Mouse (Mus musculus) kidney, postnatal 36 days (tissue): ENCODE measurements around the gene Mapk6.

Experiments
- DNase-seq, 2 experiments: peaks; one replicate each; pipeline ENCODE4 v3.0.0; 2021 to 2022; ENCODE audit warnings: mixed read lengths in 2 of 2

Gene Mapk6

DNA sequence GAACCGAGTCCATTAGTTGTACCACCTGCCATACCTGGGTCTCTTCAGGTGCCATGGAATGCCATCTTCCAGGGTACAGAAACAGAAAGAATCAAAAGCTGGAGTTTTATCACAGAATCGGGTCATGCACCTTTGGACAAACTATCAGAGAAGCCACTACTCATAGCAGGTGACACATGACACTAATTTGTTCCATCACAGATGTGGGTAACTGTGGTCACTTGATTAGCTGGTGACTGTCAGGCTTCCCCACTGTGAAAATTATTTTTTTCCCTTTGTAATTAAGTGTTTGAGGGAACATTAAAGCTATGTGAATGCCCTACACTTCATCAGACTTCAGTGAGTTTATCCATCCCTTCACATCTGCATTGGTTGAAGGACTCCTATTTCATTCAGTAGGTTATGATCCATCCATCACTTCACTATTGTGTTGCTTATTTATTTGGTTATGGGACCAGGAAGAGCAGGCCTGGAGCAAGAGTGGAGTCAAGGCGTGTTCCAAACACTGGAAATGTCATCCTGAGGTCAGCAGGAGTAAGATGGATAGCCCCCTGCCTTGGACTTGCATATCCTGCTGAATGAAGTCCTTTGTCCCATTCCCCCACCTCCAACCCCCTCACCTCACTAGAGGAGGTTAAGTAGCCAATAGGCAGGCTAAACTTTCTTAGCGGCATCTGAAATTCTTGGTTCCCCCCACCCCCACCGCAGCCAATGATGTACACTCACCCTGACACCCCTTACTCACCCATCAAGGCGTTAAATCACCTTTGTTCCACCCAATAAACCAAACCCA lies 14.7 kb upstream of the Mapk6 start:
- DNase-seq, result no peak

DNA sequence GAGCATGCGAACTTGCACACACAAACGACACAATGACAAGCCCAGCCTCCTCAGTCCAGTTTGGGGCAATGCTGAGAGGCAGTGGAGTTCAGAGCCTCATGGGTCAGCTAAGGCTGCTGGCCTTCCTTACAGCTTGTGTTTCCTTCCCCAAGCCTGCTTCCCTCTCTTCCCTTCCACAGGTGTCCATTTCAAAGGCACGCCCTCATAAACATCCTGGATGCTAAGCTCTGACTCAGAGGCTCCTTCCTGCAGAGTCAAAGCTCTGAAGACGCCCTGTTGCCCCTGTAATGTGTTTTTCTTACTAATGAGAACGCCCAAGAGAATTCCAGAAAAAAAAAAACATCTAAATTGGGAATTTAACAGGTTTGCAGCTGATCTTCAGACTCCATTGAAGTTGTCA lies 13.9 kb upstream of the Mapk6 start:
- peak in 1 of 2 experiments; percentile 28 for DNase-seq

DNA sequence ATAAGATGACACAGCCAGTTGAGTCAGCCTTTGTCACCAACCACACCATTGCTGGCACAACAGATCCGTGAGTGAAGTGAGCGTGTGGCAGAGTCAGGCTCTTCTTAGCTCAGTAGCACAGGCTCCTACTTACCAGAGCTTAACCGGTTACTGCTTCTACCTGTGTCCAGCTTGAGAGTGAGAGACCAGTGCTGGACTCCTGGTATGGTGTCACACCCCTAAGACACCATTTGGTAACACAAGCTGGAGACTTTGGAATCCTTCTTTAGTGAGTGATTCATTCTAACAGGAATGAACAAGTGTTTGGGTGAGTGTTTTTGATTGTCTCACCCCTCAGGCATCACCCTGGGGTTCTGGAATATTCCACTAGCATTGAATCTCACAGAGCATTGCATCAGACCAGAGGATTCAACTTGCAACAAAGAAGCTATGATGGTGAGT lies 12.5 kb upstream of the Mapk6 start:
- DNase-seq, result no peak

DNA sequence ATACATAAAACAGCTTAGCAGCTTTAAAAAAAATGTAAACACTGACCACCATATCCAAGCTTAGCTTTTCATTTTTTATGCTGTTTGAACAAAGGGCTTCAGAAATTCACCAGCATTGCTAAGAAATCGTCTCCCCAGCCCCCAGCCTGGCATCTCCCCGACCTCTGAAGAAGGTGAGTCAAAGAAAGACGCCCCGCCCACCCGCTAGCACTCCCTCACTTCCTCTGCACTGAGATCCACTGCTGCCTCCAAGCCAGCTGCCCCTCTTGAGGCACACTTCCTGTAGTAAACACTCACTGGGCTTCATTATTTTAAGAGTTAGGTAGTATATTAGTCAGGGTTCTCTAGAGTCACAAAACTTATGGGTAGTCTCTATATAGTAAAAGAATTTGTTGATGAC lies 4.4 kb upstream of the Mapk6 start:
- DNase-seq, result no peak

DNA sequence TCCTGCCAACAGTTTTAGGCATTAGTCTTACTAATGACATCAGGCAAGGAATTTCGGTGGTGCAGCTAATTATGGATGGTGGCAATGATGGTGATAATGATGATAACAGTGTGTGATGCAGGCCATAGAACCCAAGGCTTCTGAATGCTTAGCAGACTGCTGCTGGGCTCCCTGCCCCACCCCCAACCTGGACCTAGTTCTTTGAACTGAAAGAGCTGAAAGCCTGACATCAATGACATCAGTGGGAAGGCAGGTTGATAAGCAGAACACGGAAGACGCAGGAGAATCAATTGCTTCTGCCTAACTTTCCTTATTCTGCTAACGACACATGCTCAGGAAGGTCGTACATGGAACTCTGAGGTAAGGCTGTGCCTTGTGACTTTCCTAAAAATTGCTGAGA lies 3.4 kb upstream of the Mapk6 start:
- DNase-seq, result no peak

DNA sequence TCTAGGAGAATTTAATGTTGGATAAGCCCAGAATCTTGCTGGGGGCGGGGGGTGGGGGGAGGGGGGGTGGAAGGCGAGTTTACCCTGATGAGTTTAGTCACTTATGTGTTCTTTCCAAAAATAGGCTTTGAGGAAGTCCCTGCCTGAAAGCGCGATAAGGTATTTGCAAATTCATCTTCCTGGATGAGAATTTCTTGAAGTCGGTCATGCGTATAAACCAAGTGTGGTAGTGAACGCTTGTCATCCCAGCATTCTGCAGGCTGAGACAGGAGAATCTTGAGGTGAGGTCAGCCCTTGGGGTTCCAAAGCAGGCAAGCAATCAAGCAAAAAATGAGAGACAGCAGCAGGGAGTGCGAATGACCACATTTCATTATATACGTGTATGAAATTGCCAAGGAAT lies 1.8 kb upstream of the Mapk6 start:
- no peak for DNase-seq

DNA sequence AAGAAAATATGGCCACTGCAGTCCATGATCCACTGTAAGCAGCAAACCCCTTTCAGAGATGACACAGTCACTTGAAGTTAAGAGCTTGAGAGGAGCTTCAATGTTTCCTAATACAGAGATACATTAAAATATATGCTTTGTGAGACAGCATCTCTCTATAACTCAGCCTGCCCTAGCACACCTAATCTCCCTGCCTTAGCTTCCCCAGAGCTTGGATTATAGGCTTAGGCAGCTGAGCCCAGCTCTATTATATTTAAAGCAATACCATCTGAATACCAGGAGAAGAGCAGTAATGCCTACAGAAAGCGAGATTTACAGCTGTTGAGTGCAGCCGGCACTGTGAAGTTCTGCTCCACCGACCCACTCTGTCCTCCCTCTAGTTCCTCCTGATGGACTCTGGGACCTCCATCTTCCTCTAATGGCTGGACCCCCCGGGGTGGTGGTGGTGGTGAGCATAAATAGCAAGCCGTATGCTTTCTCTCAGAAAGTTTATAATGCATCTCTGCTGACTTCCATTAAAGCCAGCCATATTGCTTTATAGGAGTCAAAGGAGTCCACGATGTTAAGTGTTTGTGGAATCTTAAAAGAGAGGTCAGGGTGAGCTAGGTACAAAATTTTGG lies 1.2 kb upstream of the Mapk6 start:
- no peak for DNase-seq

DNA sequence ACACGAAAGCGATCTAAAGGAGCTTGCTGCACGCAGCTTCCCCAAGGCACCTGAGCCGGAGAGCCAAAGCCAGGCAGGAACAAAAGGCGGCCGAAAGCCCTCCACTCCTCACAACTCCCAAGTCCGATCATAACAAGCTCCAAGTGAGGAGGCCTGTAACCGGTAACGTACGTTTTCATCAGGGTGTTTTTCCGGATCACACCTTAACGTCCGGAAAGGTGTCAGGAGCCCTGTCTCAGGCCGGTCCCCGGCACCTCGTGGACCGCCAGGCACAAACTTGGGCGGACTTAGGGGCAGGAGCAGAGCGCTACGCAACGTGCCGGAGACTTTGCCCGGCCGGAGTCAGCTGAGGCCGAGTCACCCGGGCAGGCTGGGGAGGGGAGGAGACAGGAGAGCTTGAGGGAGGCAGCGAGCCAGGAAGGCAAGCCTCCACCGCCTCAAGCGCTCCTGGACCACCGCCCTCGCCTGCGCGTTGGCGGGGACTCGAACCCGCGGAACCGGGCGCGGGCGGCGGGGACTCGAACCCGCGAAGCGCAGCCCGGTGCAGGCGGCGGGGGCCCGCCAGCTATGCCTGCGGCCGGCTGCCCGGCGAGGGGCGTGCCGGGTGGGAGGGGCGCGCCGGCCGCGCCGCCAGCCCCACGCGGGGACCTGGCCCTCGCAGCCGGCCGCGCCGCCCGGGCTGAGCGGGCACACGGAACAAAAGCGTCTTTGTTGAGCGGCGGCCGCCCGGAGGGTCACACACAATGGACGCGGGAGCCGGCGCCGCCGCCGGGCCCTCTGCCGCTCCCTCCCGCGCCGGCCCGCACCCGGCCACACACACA lies 564 bp downstream of the Mapk6 start:
- DNase-seq, result peak; percentile 88

DNA sequence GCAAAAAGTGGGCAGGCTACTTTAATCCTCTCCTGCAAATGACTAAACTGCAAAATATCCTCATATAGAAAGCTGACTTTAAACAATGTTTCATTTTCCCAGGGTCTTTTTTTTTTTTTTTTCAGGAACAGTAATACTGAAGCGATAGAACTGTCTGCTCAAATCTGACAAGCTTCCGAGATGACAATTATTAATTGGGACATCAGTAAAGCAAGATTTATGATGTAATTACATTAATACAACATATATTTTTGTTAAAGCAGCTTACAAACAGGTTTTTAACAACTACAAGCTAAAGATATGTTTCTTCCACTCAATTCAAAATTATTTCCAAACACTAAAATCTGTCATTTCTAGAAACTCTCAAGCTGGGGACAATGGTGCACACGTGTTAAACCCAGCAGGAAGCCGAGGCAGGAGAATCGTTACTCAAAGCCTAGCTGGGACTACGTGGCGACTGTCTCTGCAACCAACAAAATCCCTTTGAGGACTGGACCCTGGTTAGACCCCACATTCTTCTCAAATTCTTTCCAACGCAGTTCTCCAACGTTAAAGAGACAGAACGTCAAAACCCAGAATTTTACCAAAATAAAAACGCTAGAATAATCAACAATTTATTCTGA lies 1.5 kb downstream of the Mapk6 start:
- no peak for DNase-seq

DNA sequence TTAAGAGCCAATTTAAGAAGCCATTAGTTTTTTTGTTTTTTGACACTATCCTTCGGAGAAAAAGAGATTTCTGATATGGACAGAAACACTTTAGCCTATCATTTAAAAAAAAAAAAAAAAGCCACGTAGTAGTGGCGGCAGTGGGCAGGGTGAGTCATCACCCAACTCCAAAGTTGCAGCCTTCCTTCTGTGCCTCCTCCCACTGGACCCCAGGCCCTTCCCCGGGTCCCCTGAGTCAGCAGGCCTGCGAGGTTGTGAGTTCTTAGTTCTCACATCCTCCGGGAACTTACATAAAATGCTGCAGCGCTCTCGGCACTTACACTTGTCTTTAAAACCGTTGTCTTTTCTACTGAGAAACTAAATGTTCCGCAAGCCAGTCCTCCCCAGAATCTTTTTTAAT lies 2.0 kb downstream of the Mapk6 start:
- DNase-seq, result peak; percentile 37 to 43

DNA sequence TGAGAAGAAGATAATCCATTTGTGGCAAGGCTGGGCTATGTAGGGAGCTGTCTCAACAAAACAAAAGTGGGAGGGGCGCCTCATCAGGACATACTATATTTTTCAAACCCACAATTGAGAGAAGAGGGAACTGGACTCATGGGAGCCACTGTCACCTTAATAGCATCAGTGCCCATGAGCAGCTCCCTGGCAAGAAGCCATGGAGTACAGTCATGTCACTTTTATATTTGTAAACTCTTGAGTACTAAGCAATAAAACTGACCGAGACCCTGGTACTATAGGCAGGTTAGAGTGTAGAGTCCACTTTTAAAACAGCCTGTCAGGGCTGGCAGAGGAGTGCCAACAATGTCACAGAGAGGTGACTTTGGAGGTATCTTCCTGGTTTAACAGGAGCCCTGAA lies 3.7 kb downstream of the Mapk6 start:
- DNase-seq, result no peak

DNA sequence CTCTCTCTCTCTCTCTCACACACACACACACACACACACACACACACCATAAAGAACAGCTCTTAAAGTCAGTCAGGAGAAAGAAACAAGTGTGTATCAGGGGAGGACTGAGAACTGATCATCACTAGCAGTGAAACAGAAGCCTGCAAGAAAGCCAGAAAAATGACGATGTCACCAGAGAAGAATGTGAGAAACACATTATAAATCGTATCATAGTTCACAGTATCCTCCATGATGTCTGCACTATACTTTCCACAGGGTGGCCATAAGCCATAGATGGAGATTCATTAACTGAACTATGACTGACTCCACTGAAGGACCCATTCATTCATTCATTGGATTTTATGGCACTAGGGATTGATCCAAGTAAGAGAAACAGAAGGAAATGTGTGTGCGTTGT lies 6.3 kb downstream of the Mapk6 start:
- no peak for DNase-seq

DNA sequence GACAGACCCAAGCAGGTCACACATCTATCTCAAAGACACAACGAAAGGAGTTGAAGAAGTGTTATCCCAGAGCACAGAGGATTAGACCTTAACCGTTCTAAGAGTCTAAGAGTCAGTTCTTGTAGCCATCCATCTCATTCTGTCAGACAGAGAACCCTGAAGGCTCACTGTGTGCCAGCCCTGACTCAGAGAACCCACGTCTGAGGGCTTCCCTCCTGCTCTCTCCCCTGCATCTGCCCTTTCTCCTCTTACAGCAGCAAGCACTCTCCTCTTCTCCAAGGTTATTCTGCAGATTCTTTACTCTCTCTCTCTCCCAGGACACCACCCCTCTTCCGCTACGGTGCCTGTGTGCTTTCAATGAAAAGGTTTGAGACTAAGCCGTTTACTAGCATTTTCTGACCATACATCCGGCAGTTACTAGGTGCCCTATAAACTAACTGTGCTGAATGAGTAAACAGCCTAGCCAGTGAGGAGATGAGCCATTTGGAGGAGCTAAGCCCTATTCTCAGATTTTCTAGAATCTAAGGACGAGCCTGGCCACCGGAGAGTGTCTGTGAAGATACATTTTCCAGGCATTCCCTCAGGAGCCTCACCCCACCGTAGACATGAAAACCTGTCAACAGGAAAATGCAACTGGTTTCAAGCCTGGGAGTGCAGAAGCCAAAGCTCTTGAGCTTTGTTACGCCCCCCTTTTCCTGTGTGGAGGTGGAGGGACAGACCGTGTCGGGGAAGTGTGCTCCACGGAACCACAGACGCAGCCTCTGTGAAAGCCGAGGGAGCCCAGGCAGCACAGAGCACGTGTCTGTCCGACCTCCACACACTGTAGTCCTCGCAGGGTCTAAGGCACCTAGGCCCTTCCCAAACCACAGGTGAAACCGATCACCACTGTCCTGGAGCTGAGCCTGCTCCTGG lies 8.0 kb downstream of the Mapk6 start:
- DNase-seq, result no peak

DNA sequence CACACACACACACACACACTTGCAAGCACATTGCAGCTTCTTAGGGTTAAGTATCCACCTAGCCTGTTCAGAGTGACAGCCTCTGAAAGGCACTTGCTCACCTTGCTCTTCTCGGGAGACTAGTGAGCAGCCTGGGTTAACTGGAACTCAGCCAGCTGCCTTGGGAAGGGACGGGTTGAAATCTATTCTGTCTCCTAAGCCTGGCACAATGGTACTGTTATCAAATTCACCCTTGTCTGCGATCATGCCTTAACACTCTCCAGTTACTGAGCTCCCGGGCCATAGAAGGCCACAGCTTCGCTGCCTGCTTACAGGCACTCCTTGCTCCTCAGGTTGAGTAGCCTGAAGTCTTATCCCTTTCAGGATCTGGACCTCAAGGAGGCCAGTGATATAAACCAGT lies 9.2 kb downstream of the Mapk6 start:
- peak in 1 of 2 experiments; percentile 27 for DNase-seq

DNA sequence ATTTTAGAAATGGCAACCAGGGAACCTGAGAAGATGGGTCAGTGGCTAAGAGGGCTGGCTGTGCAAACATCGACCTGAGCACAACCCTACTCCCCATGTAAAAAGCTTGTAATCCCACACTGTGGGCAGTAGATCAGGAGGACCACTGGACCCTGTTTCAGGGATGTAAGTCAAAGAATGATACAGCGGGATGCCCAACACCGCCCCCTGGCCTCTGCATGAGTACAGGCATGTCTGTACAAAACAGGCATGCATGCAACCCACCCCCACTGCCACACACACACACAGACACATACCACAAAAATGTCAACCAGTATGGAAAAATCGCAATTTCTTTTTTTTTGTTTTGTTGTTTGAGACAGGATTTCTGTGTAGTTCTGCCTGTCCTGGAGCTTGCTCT lies 10.7 kb downstream of the Mapk6 start:
- DNase-seq, result no peak

DNA sequence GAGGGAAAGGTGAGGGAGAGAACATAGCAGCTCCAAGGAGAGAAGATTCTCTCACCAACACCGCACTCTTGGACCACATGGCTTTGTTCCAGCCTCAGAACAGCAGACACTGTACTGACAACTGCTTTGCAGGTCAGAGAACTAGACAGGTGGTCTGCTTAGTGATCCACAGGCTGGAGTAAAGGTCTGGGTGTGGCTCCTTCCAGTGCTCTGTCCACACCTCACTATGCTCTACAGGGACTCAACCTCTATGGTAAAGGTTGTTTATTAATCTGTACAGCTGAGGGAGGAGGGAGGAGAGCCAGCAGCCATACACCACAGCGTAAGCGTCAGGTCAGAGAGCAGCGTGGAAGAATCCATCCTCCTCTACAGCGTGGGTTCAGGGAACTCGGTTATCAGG lies 13.8 kb downstream of the Mapk6 start:
- no peak for DNase-seq

DNA sequence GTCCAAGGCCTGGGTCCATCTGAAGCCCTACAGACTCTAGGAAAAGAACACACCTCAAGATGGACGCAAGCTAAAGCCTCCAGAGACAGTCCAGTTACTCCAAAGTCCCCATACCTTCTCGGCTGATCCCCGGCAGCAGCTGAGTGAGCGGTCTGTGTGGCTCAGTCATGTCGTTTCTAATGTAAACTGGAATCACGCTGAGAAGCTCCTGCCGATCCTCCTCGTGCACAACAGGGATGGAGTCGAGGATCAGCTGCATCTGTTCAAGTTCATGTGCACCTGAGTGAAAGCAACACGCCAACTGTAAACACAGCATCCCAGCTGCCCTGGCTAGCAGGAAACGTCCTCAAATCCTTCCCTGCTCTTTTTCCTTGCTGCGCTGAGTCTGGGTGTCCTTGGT lies 16.6 kb downstream of the Mapk6 start:
- DNase-seq, result no peak

DNA sequence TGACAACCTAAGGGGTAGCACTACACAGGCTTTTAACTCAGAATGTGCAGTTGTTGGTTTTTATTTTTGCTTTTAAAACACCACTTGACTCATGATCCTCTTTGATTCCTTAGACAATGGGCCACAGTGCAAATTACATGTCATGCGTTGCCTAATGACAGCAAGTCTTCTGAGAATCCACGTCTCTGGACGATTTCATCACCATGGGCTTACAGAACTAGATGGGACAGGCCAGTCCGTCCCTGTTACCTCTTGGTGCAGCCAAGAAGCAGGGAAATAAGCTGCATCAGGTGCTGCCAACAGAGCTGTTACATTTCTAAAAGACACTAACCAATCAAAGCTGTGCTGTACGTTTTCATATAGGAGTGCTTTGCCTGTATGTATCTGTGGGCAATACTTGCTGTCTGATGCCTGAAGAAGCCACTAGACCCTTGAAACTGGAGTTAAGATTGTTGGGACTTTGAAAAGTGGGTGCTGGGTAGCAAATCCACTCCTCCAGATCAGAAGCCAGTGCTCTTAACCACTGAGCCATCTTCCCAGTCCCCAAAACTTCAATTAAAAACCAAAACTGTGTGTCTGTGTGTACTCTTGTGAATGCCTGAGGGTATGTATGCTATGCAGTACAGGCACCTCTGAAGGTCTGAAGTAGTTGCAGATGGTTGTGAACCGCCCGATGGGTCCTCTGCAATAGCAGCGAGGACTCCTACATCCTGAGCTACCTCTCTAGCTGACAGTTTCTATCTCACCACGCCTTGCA lies 24.4 kb downstream of the Mapk6 start:
- DNase-seq, result no peak

DNA sequence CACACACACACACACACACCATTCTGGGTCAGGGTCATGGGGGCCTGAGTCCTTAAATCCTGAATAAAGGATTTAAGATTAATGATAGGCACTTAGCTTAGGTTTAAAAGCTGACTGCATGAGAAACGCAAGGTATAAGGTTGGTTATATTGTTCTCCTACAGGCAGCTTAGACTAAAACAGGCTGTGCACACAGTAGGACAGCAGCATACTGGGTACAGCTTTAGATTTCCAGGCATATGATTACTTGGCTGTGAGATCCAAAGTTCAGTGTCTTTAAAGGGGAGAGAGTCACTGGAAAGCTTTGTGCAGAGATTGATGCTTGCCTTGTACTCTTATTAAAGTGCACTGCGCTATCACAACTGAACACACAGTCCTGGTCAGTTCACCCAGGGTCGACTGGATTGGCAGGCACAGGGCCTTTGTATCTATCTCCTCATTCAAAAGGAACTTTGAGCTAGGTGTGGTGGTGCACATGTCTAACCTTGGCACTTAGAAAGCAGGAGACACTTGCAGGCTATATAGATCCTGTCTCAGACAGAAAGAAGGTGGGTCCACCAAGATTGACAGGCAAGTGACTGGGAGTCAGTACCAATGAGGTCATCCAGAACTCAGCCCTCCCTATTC lies 25.4 kb downstream of the Mapk6 start:
- no peak for DNase-seq

DNA sequence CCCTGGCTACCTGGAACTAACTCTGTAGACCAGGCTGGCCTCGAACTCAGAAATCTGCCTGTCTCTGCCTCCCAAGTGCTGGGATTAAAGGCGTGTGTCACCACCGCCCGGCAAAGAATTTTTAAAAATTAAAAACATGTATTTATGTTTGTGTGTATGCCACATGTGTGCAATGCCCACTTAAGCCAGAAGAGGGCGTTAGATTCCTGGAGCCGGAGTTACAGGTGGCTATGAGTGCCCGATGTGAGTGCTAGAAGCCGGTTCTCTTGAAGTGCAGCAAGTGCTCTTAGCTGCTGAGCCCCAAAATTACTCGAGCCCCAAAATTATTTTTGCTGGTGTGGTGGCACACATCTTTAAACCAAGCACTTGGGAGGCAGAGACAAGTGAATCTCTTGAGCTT lies 26.0 kb downstream of the Mapk6 start:
- DNase-seq, result no peak

DNA sequence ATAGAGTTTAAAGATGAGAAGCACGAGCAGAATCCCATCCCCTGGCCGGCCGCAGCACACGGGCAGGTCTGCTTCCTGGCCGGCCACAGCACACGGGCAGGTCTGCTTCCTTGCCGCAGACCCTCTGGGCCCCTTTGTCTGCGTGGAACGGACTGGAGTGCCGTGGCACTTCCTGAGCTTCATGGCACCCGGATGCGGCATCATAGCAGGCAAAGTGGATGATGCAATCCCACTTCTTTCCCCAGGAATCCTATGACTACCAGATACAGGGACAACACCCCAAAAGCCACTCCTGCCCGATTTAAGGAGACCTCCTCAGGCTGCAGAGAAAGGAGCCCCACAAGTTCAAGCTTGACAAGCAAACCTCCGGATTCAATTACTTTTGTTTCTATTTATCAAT lies 27.0 kb downstream of the Mapk6 start:
- no peak for DNase-seq
